Mouse (Mus musculus) yolk sac, embryonic 10.5 days (tissue): ENCODE data around the gene Tent5c.

ENCODE experiments used
- DNase-seq: peaks from one replicate; pipeline ENCODE4 v3.0.0-alpha.2; 2017; ENCODE audit warnings: low spot score

The Tent5c gene

GRCm38 (mm10) chr3:100489133-100490009 is at the start of gene Tent5c:
TSS of gene Tent5c (minus strand) at chr3:100489324.
- DNase-seq: peak; percentile 95

- DNase-seq: no peak
These were observed 47.6 kb upstream of the Tent5c start for GRCm38 (mm10) chr3:100536686-100537085.

DNA sequence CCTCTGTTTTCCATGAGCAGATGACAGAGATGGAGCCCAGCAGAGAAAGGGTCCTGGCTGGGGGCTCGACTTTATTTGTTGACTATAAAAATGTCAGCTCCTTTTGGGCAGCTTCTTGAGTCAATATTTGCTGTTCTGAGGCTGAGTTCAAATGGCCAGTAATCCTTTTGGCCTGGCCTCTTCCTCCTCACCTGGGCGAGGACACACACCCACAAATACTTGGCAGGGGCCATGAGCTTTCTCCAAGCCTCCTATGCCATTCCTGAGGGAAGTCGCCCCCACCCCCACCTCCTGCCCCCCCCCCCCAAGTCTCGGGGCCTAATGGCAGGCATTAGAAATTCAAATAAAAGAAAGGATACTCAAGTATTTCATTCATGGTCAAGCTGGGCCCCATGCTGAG is 46.8 kb upstream of the Tent5c start:
- DNase-seq: no peak

DNA sequence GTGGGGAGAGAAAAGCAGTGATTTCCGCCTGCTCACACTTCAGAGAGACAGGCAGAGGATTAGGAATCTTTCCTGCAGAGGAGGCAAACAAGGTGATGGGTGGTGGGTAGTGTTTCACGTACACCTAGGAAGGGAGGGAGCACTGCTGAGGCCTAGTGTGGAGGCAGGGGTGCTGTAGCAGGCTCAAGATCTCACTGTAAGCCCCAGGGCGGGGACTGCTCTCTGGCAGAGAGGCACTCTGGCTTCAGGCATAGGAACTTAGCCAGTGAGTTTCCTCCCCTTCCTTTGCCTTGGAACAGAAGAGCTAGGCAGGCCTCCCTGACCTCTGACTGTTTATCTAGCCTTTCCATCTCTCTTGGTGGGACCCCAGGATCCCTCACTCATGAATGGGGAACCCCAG is 46.2 kb upstream of the Tent5c start:
- no peak for DNase-seq

GRCm38 (mm10) chr3:100534394-100534793 is 45.3 kb upstream of the Tent5c start:
- no peak for DNase-seq

DNA sequence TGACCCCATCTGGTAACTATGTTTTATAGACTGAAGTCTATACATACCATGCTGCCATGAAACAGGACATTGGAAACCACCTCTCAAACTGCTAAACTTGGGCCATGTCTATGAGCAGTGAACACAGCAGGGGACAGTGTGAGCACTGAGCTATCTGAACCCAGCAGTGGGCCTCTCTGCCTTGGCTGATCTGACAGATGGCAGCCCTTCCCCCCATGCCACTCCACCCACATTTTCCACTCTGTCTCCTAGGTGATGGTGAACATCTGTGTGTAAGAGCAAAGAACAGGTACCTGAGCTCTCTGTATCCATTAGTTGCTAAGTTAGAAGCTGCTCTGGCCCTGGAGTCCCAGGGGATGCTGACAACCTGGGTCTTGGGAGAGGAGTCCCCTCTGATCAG is 44.3 kb upstream of the Tent5c start:
- no peak for DNase-seq

GRCm38 (mm10) chr3:100530919-100531318 is 41.8 kb upstream of the Tent5c start:
- no peak for DNase-seq

- no peak for DNase-seq
These were observed 41.2 kb upstream of the Tent5c start for GRCm38 (mm10) chr3:100530244-100530788.

- DNase-seq: no peak
These were observed 33.5 kb upstream of the Tent5c start for GRCm38 (mm10) chr3:100522671-100523070.

GRCm38 (mm10) chr3:100521626-100522025 is 32.5 kb upstream of the Tent5c start:
- no peak for DNase-seq

DNA sequence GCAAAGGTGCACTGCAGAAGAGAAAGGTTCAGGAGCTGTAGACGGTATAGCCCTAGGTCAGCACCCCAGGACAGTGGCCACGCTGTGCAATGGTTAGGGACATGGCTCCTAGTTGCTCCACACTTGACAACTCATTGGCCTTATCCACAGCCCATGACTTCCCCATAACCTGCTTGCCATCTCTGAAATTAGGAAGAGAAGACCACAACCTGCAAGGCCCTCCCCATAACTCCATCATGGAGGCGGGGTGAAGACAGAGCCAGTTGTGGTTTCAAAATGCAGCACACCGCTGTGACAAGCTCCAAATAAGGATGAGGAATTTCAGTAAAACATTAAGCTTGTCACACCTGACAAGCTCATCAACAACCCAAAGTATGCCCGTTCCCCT is 26.6 kb upstream of the Tent5c start:
- no peak for DNase-seq

DNA sequence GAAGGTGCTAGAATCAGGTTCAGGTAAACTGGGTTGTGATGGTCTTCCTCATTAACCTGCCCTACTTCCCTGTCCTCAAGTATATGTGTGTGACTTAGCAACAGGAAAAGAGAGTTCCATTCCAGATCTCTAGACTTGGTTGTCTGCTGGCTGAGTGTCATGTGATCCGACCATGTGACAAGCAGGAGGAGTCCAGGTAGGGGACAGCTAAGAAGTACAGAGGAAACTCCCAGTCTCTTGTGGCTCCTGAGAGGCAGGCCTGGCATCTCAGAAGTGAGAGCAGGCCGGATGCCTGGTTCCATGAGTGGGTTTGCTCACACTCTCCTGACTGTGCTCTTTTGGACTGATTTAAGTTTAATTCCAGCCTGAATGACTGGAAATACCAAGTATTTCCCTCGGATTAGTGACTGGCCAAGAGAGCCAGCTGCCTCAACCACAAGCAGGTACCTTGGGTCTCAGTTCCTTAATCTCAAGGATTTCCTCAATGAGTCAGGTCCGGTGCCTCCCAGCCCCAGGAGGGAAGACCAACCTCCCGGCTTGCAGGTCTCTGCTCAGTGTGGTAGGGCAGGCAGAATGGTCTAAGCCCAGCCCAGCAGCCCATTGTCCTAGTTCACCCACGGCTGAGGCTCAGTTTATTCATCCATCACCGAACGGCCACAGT is 26.1 kb upstream of the Tent5c start:
- no peak for DNase-seq

GRCm38 (mm10) chr3:100507174-100507573 is 18.1 kb upstream of the Tent5c start:
- DNase-seq: no peak

DNA sequence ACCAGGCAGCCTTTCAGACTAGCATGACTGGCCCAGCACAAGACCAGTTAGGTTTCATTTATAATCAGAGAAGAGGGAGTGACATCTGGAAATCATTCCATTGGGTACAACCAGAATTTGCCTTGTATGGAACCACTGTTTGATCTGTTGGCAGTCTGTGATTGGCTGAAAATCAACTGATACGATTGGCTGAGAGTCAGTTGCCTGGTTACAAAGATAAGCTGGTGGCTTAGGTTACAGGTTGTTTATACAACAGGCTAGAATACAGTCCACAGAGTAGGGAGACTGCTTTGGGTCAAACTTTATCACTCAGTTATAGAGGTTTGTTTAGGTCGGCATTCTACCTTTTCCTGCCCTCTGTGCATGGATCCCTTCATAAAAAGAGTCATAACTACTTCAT is 17.6 kb upstream of the Tent5c start:
- DNase-seq: peak; percentile 34

- DNase-seq: no peak
These were observed 14.8 kb upstream of the Tent5c start for GRCm38 (mm10) chr3:100503882-100504281.

DNA sequence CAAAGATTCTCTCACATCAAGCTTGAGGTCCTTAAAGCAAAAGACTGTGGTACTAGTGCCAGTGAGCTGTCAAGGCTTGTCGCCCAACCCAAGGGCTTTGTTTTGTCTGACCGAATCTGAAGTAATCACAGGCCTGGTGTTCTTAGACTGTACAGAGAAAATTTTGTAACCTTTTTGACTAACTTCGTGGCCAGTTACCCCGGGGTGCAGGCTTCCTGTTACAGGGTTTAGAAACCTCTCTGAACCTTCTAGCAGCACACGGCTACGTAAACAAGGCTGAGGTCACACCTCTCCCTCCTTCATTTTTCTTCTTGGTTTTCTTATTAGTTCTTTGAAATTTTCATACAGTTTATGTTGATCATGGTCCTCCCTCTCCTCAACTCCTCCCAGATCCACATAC is 13.4 kb upstream of the Tent5c start:
- DNase-seq: no peak

- DNase-seq: no peak
These were observed 12.8 kb upstream of the Tent5c start for GRCm38 (mm10) chr3:100501899-100502298.

DNA sequence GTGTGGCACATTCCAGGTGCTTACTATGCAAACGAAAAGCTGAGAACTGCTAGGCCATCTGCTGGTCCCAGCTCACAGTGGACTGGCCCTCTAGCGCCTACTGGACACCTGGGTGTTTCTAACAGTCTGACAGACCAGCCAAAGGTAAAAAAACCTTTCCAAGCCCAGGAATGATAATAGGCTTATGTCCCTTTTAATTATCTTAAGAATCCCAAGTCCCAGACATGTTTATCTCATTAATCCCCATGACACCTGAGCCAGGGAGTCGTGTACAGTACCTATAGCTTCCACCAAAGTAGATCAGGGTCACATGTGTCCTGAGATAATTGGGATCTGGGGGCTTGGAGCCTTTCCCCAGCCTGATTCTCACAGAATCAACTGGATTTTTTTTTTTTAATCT is 7.0 kb upstream of the Tent5c start:
- DNase-seq: no peak

GRCm38 (mm10) chr3:100495456-100495855 is 6.3 kb upstream of the Tent5c start:
- no peak for DNase-seq

GRCm38 (mm10) chr3:100494912-100495311 is 5.8 kb upstream of the Tent5c start:
- no peak for DNase-seq

GRCm38 (mm10) chr3:100490010-100490300 is 831 bp upstream of the Tent5c start:
- DNase-seq: no peak

DNA sequence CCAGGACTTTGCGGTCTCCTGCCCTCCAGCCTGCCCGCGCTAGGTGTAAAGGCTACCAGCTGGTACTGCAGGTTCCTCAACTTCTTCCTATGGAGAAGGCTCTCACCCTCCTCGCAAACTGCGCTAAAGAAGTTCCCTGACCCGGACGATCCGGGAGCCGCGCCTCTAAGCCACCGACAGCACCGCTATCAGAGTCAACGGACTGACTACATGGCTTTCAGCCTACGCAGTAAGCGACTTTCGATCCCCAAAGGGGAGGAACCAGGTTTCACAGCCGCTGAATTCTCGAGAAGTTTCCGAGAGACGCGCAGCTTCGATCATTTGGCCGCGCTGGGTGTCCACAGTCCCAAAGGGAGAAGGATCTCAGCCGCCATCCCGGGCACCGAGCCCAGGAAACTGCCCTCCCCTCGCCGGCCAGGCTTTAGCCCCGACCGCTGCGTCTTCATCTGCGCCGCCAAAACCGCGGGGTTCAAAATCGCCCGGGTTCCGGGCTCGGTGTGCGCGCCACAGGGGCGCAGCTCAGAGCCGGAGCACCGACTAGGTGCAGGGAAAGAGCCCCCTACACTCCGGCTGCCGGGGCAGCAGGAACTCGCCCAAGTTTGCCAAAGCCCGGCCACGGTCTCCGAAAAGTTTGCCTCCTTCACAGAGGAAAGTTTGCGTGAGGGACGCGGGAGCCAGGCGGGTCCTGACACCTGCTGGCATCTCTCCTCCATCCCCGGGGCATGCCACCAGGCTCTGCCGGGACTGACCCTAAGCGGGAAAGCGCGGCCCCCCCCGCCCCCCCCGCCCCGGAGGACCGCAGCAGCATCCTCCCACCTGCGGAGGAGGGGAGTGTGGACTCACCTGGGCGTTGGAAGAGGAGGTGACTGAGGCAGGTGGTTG is 632 bp downstream of the Tent5c start:
- DNase-seq: peak; percentile 38
